Mouse (Mus musculus) CD4-positive, CD25-positive, alpha-beta regulatory T cell, adult 2 months (primary cell): ENCODE results near the gene Hist1h2bh.
A peak's percentile ranks its signal among the peaks of the same experiment; 100 is the strongest.

Experiments used
- DNase-seq: peaks from one replicate; pipeline ENCODE4 v3.0.0-alpha.2; 2012; ENCODE audit warnings: low read depth, low spot score

Hist1h2bh gene

GRCm38 (mm10) chr13:23506351-23506750, 36.8 kb downstream of the Hist1h2bh start:
- DNase-seq: peak; percentile 71

- no peak for DNase-seq
Measured at GRCm38 (mm10) chr13:23505662-23506345, 37.4 kb downstream of the Hist1h2bh start.

- peak; percentile 69 for DNase-seq
Measured at GRCm38 (mm10) chr13:23503797-23504196, 39.4 kb downstream of the Hist1h2bh start.

GRCm38 (mm10) chr13:23502916-23503315, 40.3 kb downstream of the Hist1h2bh start:
- DNase-seq: no peak

GRCm38 (mm10) chr13:23502031-23502567, 41.1 kb downstream of the Hist1h2bh start:
- DNase-seq: no peak

DNA sequence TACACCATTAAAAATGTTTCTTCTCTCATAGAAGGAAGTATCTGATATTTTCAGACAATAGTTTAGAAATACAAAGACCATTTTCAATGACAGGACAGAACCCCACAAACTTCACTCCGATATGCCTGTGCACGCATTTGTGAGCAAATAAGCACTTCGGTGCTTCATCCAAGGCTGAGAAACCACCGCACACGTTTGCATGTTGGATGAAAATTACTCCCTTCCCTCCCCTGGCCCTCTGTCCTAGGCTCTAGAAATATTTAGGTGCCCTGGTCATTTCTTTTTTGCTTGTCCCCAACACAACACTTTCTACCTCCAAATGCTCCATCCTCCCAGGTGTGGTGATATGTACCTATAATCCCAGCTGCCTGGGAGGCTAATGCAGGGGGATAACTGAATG, 41.7 kb downstream of the Hist1h2bh start:
- DNase-seq: no peak

- DNase-seq: peak; percentile 69
Measured at GRCm38 (mm10) chr13:23500424-23501200, 42.6 kb downstream of the Hist1h2bh start.

GRCm38 (mm10) chr13:23499943-23500342, 43.2 kb downstream of the Hist1h2bh start:
- DNase-seq: no peak

- no peak for DNase-seq
Measured at GRCm38 (mm10) chr13:23498653-23499052, 44.5 kb downstream of the Hist1h2bh start.

DNA sequence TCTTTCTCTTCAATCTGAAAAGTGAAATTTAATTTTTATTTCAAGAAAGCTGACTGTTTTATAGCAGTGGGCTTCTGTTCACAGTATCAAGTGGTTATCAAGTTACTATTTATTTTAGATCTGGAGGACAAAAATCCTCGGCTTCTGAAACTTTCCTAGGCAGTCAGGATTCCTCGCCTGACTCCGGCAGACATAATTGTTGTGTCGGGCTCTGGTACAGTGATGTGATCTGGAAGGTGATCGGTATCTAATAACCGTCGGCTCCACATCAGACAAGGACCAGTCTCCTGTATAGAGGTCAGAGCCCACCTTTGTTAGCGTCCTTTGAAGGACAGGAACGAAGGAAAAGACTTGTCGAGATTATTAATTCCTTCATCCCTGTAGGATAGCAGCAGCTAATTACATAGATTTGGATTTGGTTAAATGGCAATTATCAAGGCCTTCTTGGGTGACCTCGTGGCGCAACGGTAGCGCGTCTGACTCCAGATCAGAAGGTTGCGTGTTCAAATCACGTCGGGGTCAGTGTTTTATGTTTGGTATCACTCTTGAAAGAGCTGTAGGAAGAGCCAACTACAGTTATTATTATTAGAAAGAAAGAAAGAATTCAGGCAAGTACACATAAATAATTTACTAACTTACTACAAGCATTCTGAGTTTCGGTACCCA, 45.4 kb downstream of the Hist1h2bh start:
- DNase-seq: no peak

DNA sequence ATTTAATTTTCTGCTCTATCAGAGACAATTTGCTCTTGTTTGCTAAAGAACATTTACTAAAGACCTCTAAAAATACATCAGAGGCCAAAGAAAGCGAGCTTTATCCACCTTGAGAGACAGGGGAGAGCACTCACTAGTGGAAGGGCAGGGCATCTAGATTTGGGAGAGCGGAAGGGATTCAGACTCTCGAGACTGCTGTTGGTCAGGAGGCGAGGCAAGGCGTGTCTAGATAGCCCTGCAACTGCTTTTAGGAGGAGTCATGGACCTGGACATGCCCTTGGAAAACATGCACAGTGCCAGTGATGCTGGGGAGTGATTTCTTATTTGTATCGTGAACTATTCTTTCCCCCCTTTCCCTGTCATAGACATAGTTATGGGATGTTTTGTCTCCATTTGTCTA, 47.7 kb downstream of the Hist1h2bh start:
- DNase-seq: no peak

GRCm38 (mm10) chr13:23491990-23492389, 51.2 kb downstream of the Hist1h2bh start:
- DNase-seq: peak; percentile 21
